Mouse (Mus musculus) kidney, adult 2 months (tissue): Measurements from ENCODE around the gene Slc27a3.

Experiments used
- CTCF ChIP-seq: fragments of 200-500 bp; conservative IDR thresholded peaks from 2 replicates; pipeline ENCODE4 v1.5.1; 2011; ENCODE audit warnings: low read depth, mild to moderate bottlenecking, control low read depth, low read length, moderate library complexity, mixed read lengths; ENCODE audit not compliant: insufficient read depth, insufficient read length
- POLR2A ChIP-seq: fragments of 200-500 bp; IDR thresholded peaks from one replicate; pipeline ENCODE4 v1.6.1; 2011; ENCODE audit warnings: low read depth, low read length, control low read depth

DNA sequence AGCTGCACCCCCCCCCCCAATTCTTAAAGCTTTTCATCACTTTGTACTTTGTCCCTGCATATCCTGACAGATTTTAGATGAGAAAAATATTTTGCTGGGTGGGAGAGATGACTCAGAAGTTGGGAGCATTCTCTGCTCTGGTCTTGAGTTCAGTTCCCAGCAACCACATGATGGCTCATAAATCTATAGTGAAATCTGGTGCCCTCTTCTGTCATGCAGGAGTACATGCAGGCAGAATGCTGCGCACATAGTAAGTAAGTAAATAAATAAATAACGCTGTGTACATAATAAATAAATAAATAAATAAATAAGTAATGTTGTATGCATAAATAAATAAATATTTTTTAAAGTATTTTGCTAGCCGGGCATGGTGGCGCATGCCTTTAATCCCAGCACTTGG lies 41.9 kb downstream of the Slc27a3 start:
- TF ChIP-seq CTCF (0 out of 2 replicates have a peak, but pooled peaks have one; percentile 2), POLR2A (no peak)
